Mouse (Mus musculus) CD8-positive naive resting alpha-beta T cell, adult 2 months (primary cell): ENCODE results near the gene 5730409E04Rik.

Experiments used
- DNase-seq, 2 experiments: peaks; one replicate each; pipeline ENCODE4 v3.0.0; 2022; ENCODE audit warnings: low read depth in 2 of 2, low spot score in 2 of 2

The 5730409E04Rik gene

GRCm38 (mm10) chr4:126636330-126636729, 26.7 kb downstream of the 5730409E04Rik start:
- DNase-seq = no peak

- DNase-seq = no peak
Measured at GRCm38 (mm10) chr4:126637446-126637845, 27.8 kb downstream of the 5730409E04Rik start.

- no peak for DNase-seq
Measured at GRCm38 (mm10) chr4:126639339-126639738, 29.7 kb downstream of the 5730409E04Rik start.

- no peak for DNase-seq
Measured at GRCm38 (mm10) chr4:126641901-126642300, 32.3 kb downstream of the 5730409E04Rik start.

DNA sequence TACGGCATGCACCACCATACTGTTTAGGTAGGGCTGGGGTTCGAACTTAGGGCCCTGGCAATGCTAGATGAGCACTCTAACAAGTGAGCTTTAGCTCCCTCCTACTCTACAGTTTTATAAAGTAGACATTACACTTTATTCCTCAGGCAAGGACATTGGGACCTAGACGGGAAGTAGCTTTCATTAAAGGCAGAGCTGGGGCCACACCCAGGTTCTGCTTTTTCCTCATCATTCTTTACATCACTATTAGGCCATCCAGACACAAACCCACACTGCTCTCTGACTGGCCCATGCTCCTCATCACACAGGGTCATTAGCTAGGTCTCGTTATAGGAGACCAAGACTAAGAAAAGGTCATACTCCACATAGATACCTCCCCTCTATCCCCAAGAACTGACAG, 34.2 kb downstream of the 5730409E04Rik start:
- DNase-seq = no peak

DNA sequence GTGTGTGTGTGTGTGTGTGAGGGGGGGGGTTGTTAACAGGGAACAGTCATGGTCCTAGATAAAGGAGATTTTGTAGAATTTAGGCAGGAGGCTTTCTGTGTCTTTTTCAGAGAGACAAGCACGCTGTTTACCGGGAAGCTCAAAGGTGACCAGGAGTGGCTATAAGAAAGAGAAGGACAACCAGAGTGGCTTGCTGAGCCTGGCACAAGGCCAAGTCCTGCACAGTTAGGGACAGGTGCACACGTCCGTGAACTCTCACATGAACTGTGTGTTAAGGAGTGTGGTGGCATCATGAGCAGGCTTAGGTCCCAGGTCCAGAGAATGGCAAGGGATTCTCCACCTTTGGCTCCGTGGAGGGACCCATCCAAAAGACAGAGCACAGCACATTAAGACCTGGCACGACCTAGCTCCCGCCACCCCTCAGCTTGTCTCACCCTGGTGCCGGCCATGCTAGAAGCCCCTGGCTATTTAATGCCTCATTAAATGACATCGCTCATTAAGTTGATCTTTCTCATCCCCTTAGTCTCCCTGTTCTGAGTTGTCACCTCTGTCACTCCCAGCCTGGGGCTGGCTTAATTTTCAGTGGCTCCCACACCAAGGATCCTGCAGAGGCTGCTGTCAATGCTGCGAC, 34.8 kb downstream of the 5730409E04Rik start:
- no peak for DNase-seq

DNA sequence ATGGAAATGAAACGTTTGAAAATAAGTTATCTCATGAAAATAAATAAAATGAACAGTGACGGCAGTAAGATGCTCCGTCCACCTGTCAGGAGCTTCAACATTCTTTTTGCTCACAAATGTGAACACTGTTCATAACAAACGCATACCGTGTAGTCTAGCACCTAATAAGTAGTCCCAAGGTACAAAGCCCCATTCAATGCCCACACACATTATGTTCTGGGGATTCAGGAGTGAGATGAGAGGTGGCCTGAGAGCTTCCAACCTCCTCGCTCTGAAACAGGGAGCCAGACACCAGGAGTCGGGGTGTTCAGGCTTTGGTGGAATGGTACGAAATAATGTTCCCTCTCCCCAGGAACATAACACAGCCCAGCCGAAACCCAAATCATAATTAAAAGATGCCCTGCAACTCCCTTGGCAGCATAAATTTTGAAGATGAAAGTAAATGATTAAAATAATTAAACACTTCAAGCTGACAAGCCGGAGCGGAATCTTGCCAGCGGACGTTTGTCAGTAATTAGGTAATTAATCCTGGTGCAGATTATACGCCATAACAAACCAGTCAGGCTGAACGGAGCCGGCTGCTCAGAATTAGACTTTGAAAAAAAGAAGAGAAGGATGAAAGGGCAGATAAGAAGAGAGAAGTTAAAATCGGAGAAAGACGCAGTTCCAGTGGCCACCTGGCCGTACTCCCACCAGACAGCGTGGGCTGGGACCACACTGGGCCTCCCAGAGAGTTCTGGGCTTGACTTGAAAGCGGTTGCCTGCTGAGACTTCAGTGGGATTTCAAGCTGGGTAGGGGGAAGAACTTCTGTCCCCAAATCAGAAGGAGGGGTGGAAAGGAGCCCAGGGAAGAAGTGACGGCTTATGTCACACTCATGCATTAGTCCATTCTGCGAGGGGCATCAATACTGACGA, 38.6 kb downstream of the 5730409E04Rik start:
- no peak for DNase-seq

DNA sequence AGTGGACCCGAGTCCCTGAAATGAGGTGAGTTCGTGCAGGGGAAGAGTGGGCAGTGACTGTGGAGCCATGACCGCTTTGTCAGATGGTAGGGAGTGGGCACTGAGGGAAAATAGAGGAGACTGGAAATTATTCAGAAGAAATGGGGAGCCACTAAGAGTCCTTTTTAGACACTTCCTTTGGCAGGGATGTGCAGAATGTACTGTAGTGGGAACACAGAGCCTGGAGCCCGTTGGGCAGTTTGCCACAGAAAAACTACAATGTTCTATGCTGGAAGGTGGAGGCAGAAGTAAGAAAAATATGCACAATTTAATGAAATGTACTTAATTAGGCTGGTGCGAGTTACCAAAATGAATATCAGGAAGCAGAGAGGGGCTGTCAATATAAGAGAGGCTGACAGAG, 43.5 kb downstream of the 5730409E04Rik start:
- no peak for DNase-seq

DNA sequence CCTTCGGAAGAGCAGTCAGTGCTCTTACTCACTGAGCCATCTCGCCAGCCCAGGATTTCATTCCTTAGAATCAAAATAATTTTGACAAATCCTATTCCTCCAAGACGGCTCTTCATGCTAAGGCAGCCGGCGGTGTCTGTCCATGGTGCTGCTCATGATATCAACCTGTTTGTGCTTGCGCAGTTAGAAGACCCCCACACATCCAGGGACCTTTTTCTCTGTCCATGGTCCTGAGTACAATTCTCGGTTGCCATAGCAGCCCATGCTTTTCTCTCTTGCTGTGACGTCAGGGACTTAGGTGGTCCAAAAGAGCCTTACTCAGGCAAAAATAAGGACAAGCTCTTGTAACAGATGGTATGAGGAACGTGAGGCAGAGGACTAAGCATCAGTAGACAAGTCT, 45.7 kb downstream of the 5730409E04Rik start:
- DNase-seq = no peak

DNA sequence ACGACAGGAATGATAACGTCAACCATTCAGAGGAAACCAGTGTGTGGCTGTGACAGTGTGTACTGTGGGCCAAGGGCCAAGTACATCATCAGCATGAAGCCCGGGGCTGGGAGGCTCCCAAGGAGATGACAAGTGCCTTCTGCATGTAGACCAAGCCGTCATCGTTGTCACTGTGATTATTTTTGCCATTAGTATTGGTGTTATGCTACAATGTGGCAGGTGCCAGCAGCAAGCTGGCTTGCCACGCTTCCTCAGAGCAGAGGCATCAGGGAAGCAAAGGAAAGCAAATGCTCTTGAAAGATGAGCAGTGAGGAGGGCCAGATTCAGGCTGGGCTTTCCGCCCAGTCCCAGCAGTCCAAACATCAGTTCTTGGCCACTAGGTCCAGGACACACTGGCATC, 51.6 kb downstream of the 5730409E04Rik start:
- no peak for DNase-seq
